8 mouse cellular contexts compared by ENCODE assay signal in the genomic region with DNA sequence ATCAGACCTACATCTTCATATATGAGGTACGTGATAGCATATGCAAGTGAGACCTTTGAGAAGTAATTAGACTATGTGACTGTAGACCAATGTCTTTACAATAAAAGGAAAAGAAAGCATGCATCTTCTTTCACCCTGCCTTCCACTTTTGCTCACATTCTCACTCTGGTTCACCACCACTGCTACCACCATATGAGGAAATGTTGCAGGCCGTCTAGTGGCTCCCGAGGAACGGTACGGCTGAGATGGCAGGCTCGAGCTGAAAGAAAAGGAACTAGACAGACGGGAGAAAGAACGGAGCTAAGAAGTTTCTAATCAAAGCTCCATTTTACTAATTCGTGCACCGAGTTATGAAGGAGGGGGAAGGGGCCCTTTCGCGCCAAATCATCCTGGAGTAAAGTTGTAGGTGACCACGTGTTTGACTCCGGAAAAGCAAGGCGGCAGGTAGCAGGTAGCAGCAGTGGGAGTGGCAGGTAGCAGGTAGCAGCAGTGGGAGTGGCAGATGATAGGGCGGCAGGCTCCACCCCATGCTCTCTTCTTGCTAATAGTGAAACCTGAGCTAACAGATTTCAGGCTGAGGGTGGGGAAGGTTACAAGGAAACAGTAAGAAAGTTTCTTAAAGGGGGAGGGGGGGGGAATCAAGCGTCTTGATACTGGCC.
A peak's percentile ranks its signal among the peaks of the same experiment; 100 is the strongest.
DNase-seq lines count a peak whose midpoint lies in the region; ATAC-seq and TF ChIP-seq lines count a peak whose summit lies in the region.

No protein-coding gene starts in this region.

- TF ChIP-seq EP300 in liver, postnatal 0 days (IDR thresholded peaks at IDR 0.05; ENCODE audit: low read depth): no peak

- 20% methylated on average over 17 of the region's 17 CpGs for WGBS in heart, embryonic 11.5 days (ENCODE audit: insufficient replicate concordance)
- 21% methylated on average over 17 of the region's 17 CpGs for WGBS in liver, postnatal 0 days (ENCODE audit: insufficient replicate concordance)
- 26% methylated on average over 17 of the region's 17 CpGs for WGBS in midbrain, embryonic 10.5 days

- H3K27me3 ChIP-seq in heart, embryonic 11.5 days (ENCODE audit: control insufficient read depth, insufficient read depth, low read length): no peaks in the 10 kb centered on the region
- no peaks in the 10 kb centered on the region for H3K27me3 ChIP-seq in liver, postnatal 0 days (ENCODE audit: insufficient read depth, low read length)
- H3K27me3 ChIP-seq in midbrain, embryonic 10.5 days (ENCODE audit: low read depth, poor library complexity, severe bottlenecking): no peaks in the 10 kb centered on the region

- no peak overlapping the region for H3K9ac ChIP-seq in heart, embryonic 11.5 days (ENCODE audit: low read depth, low read length)
- H3K9ac ChIP-seq in liver, postnatal 0 days (replicated peaks): no peak overlapping the region

- no peaks in the 10 kb centered on the region for H3K9me3 ChIP-seq in heart, embryonic 11.5 days (replicated peaks; ENCODE audit: control insufficient read depth, low read length)
- H3K9me3 ChIP-seq in liver, postnatal 0 days (ENCODE audit: low read length): no peaks in the 10 kb centered on the region
- no peaks in the 10 kb centered on the region for H3K9me3 ChIP-seq in midbrain, embryonic 10.5 days (replicated peaks)

- H3K4me3 ChIP-seq in heart, embryonic 11.5 days (ENCODE audit: low read depth, low read length): peak overlapping the region; percentile 26
- no peak overlapping the region for H3K4me3 ChIP-seq in liver, postnatal 0 days (ENCODE audit: low read depth, low read length)
- H3K4me3 ChIP-seq in midbrain, embryonic 10.5 days: no peak overlapping the region

- H3K36me3 ChIP-seq in heart, embryonic 11.5 days (ENCODE audit: control insufficient read depth, insufficient read depth, low read length): no peaks in the 10 kb centered on the region
- no peaks in the 10 kb centered on the region for H3K36me3 ChIP-seq in liver, postnatal 0 days (replicated peaks; ENCODE audit: insufficient read depth, low read length)
- no peaks in the 10 kb centered on the region for H3K36me3 ChIP-seq in midbrain, embryonic 10.5 days

- H3K27ac ChIP-seq in heart, embryonic 11.5 days (ENCODE audit: low read depth, low read length): no peak overlapping the region
- H3K27ac ChIP-seq in liver, postnatal 0 days (ENCODE audit: low read depth): no peak overlapping the region
- no peak overlapping the region for H3K27ac ChIP-seq in midbrain, embryonic 10.5 days (replicated peaks)

- no peak for TF ChIP-seq CTCF in liver, postnatal 0 days (IDR thresholded peaks at IDR 0.05; ENCODE audit: low read depth)

- H3K4me2 ChIP-seq in heart, embryonic 11.5 days: peak overlapping the region; percentile 54
- H3K4me2 ChIP-seq in liver, postnatal 0 days (ENCODE audit: low read depth, low read length): peak overlapping the region; percentile 35; the same call in 1 of the 2 replicates

- H3K4me1 ChIP-seq in heart, embryonic 11.5 days (ENCODE audit: control insufficient read depth, insufficient read depth, low read length): no peaks in the 10 kb centered on the region
- no peaks in the 10 kb centered on the region for H3K4me1 ChIP-seq in liver, postnatal 0 days (ENCODE audit: insufficient read depth)
- peaks cover 11% of the 10 kb centered on the region; the same call in 1 of the 2 replicates for H3K4me1 ChIP-seq in midbrain, embryonic 10.5 days

- no peak for DNase-seq in heart, postnatal 4 days
- peak; percentile 28 for DNase-seq in ES-CJ7 (ENCODE audit: low read depth, low spot score)
- DNase-seq in kidney, adult 11 months: peak; percentile 26
- no peak for DNase-seq in liver, postnatal 0 days
- DNase-seq in layer of hippocampus, adult 11-12 months (ENCODE audit: low spot score): no peak
- no peak for DNase-seq in midbrain, embryonic 10.5 days (ENCODE audit: low spot score)
- DNase-seq in gastrocnemius, postnatal 10 days: no peak

- ATAC-seq in heart, embryonic 11.5 days (replicated peaks; ENCODE audit: insufficient number of reproducible peaks, low FRiP score, low TSS enrichment): 0 out of 2 replicates have a peak, but pooled peaks have one; percentile 14
- ATAC-seq in liver, postnatal 0 days: no peak

Comparison
In these comparisons a context has a peak if more than half of its experiments do, and no peak if none do; other contexts are left out.
1. DNase-seq: peak in ES-CJ7 (single experiment) and kidney, adult 11 months (single experiment); none in heart, postnatal 4 days (single experiment), liver, postnatal 0 days (single experiment), layer of hippocampus, adult 11-12 months (single experiment), midbrain, embryonic 10.5 days (single experiment) and gastrocnemius, postnatal 10 days (single experiment).